ENCODE assay signal across 9 mouse cellular contexts in genomic region chr4:53187071-53187470, GRCm38 (mm10). TPM values are rescaled to one million over a fixed set of nuclear protein-coding genes. Genes with fewer than 3 reads are reported as not detected.
DNase-seq lines count a peak whose midpoint lies in the region; ATAC-seq lines count a peak whose summit lies in the region.
"Had no signal": no experiment of that assay in that cellular context is flagged by ENCODE, and none has a peak within 500 bp of the region (broad histone marks: within the 10 kb centered on the region; RNA-seq: fewer than 3 reads in every experiment).

No protein-coding gene starts in this region.

- no peak overlapping the region for H3K4me3 ChIP-seq in embryonic facial prominence, embryonic 14.5 days (ENCODE audit: low read depth, low read length)
- no peak overlapping the region for H3K4me3 ChIP-seq in hindbrain, embryonic 16.5 days (ENCODE audit: low read length)
- H3K4me3 ChIP-seq: limb, embryonic 13.5 days had no signal

- H3K9me3 ChIP-seq in embryonic facial prominence, embryonic 14.5 days (ENCODE audit: control insufficient read depth, low read length): no peaks in the 10 kb centered on the region
- no peaks in the 10 kb centered on the region for H3K9me3 ChIP-seq in hindbrain, embryonic 16.5 days (ENCODE audit: control insufficient read depth, low read length)
- H3K9me3 ChIP-seq: limb, embryonic 13.5 days had no signal

- 24% methylated on average over 4 of the region's 4 CpGs for WGBS in embryonic facial prominence, embryonic 14.5 days
- WGBS in hindbrain, embryonic 16.5 days: 34% methylated on average over 4 of the region's 4 CpGs

- no peaks in the 10 kb centered on the region for H3K36me3 ChIP-seq in embryonic facial prominence, embryonic 14.5 days (ENCODE audit: control insufficient read depth, insufficient read depth, low read length)
- H3K36me3 ChIP-seq in hindbrain, embryonic 16.5 days (ENCODE audit: control insufficient read depth, insufficient read depth, low read length): no peaks in the 10 kb centered on the region
- H3K36me3 ChIP-seq: limb, embryonic 13.5 days had no signal

- DNase-seq in layer of hippocampus, postnatal 10 days (ENCODE audit: low spot score in 2 of 2): peak; percentile 21 to 29
- DNase-seq in layer of hippocampus, adult 18-20 months (ENCODE audit: low spot score in 2 of 2): no peak
- peak; percentile 58 for DNase-seq in adrenal gland, adult 8-10 months
- peak; percentile 75 for DNase-seq in embryonic facial prominence, embryonic 14.5 days (ENCODE audit: low spot score)
- peak; percentile 30 for DNase-seq in lung, postnatal 10 days
- DNase-seq in thymus, postnatal 4 days: peak; percentile 51
- no peak for DNase-seq in cerebellum, postnatal 14 days

- H3K4me2 ChIP-seq in embryonic facial prominence, embryonic 14.5 days (ENCODE audit: low read depth, low read length): no peak overlapping the region
- no peak overlapping the region for H3K4me2 ChIP-seq in hindbrain, embryonic 16.5 days (ENCODE audit: low read length)
- H3K4me2 ChIP-seq: limb, embryonic 13.5 days had no signal

- ATAC-seq in embryonic facial prominence, embryonic 14.5 days (ENCODE audit: low read depth): no peak
- ATAC-seq in hindbrain, embryonic 16.5 days: 0 out of 2 replicates have a peak, but pooled peaks have one; percentile 50

- no peak overlapping the region for H3K9ac ChIP-seq in embryonic facial prominence, embryonic 14.5 days (ENCODE audit: low read depth, low read length)
- H3K9ac ChIP-seq in hindbrain, embryonic 16.5 days (ENCODE audit: low read depth, low read length): no peak overlapping the region
- H3K9ac ChIP-seq: limb, embryonic 13.5 days had no signal

- H3K27ac ChIP-seq in embryonic facial prominence, embryonic 14.5 days (replicated peaks; ENCODE audit: low read depth, low read length): 0 out of 2 replicates have a peak overlapping the region, but pooled peaks have one; percentile 31
- H3K27ac ChIP-seq in hindbrain, embryonic 16.5 days (ENCODE audit: low read depth, low read length): peak overlapping the region; percentile 42

- H3K4me1 ChIP-seq in embryonic facial prominence, embryonic 14.5 days (ENCODE audit: control insufficient read depth, insufficient read depth, low read length): 0 out of 2 replicates have a peak, but pooled peaks cover 7% of the 10 kb centered on the region
- peaks cover 4% of the 10 kb centered on the region; the same call in 1 of the 2 replicates for H3K4me1 ChIP-seq in hindbrain, embryonic 16.5 days (ENCODE audit: control insufficient read depth, insufficient read depth, low read depth, low read length)

- no peaks in the 10 kb centered on the region for H3K27me3 ChIP-seq in embryonic facial prominence, embryonic 14.5 days (replicated peaks; ENCODE audit: control insufficient read depth, insufficient read depth, low read length)
- H3K27me3 ChIP-seq in hindbrain, embryonic 16.5 days (replicated peaks; ENCODE audit: control insufficient read depth, insufficient read depth, low read length): no peaks in the 10 kb centered on the region
- H3K27me3 ChIP-seq: limb, embryonic 13.5 days had no signal

RNA-seq across cellular contexts. Expression of gene Abca1, which starts 27.4 kb away (rescaled TPM):
- total RNA-seq in layer of hippocampus, postnatal 10 days (2021): 10 to 100 TPM; 38.2 to 40.5 TPM
- total RNA-seq in layer of hippocampus, adult 18-20 months (2021): 10 to 100 TPM; 21.4 to 21.7 TPM
- 100 to 1,000 TPM; 145 to 233 (median 191) TPM for total RNA-seq in adrenal gland, adult 8-10 months (2022)
- 13.7 and 16.4 TPM in 2 replicates for polyA plus RNA-seq in embryonic facial prominence, embryonic 14.5 days (2014; fragmentation: Nextera tagmentation; extraction: Ambion mirVana)
- polyA plus RNA-seq in hindbrain, embryonic 16.5 days (2015; fragmentation: Nextera tagmentation; extraction: Ambion mirVana): 9.4 and 10.0 TPM in 2 replicates

Comparison
In these comparisons a context has a peak if more than half of its experiments do, and no peak if none do; other contexts are left out.
1. DNase-seq: peak in layer of hippocampus, postnatal 10 days (2 of 2), adrenal gland, adult 8-10 months (single experiment), embryonic facial prominence, embryonic 14.5 days (single experiment), lung, postnatal 10 days (single experiment) and thymus, postnatal 4 days (single experiment); none in layer of hippocampus, adult 18-20 months (0 of 2) and cerebellum, postnatal 14 days (0 of 2).